Mouse (Mus musculus) neural tube, embryonic 14.5 days (tissue): ENCODE measurements around the gene Atp6v1b1. TPM values are rescaled to one million over a fixed set of nuclear protein-coding genes. Genes with fewer than 3 reads are reported as not detected.

Experiments
- ATAC-seq: fragments of 200-750 bp; cut with Nextera tagmentation; 2 replicates; pipeline ENCODE4 v1.8.0; 2017; ENCODE audit warnings: low read depth, mild to moderate bottlenecking, moderate TSS enrichment, moderate library complexity
- H3K27ac ChIP-seq: fragments of 300-500 bp; sonication (generic); 2 replicates; pipeline ENCODE4 v1.5.1; 2014; ENCODE audit warnings: low read depth, mild to moderate bottlenecking, control low read depth, low read length, moderate library complexity, mixed read lengths
- H3K27me3 ChIP-seq: fragments of 300-500 bp; sonication (generic); 2 replicates; pipeline ENCODE4 v1.6.1; 2014; ENCODE audit warnings: low read length; ENCODE audit not compliant: control insufficient read depth, insufficient read depth
- H3K36me3 ChIP-seq: fragments of 300-500 bp; sonication (generic); 2 replicates; pipeline ENCODE4 v1.6.1; 2014; ENCODE audit warnings: low read length, mixed read lengths; ENCODE audit not compliant: control insufficient read depth, insufficient read depth
- H3K4me1 ChIP-seq: fragments of 300-500 bp; sonication (generic); 2 replicates; pipeline ENCODE4 v1.6.1; 2014; ENCODE audit warnings: low read length; ENCODE audit not compliant: control insufficient read depth, insufficient read depth
- H3K4me2 ChIP-seq: fragments of 300-500 bp; sonication (generic); 2 replicates; pipeline ENCODE4 v1.6.1; 2014; ENCODE audit warnings: mild to moderate bottlenecking, low read depth, low read length, control low read depth
- H3K4me3 ChIP-seq: fragments of 300-500 bp; sonication (generic); 2 replicates; pipeline ENCODE4 v1.5.1; 2014; ENCODE audit warnings: low read depth, low read length, control low read depth, mixed read lengths
- H3K9ac ChIP-seq: fragments of 300-500 bp; sonication (generic); replicated peaks from 2 replicates; pipeline ENCODE4 v1.6.1; 2014; ENCODE audit warnings: low read depth, mild to moderate bottlenecking, control low read depth, low read length, mixed read lengths
- H3K9me3 ChIP-seq: fragments of 300-500 bp; sonication (generic); 2 replicates; pipeline ENCODE4 v1.6.1; 2016; ENCODE audit warnings: low read length; ENCODE audit not compliant: control insufficient read depth
- WGBS: fragments of 180-500 bp; shearing (Covaris S2); extraction: QIAGEN DNeasy Blood & Tissue Kit; methylation state at CpG from one replicate; pipeline ENCODE4 v1.1.7; 2014; 5-methylcytosine and 5-hydroxymethylcytosine counted together
- polyA plus RNA-seq: library from polyadenylated mRNA; unstranded; fragments of >200 nt; fragmentation: Nextera tagmentation; extraction: Ambion mirVana; gene quantifications from 2 replicates; pipeline ENCODE4 v1.2.1, GENCODE M21; 2014

Gene Atp6v1b1
- polyA plus RNA-seq, 1 experiment from 2014 or later: not detected

GRCm38 (mm10) chr6:83703722-83704078 lies 39.1 kb upstream of the Atp6v1b1 start:
- Histone ChIP-seq H3K4me1 (no peaks in the 10 kb centered on the region), H3K27me3 (peaks cover 75% of the 10 kb centered on the region), H3K36me3 (no peaks in the 10 kb centered on the region), H3K9ac (no peak overlapping the region), H3K9me3 (no peaks in the 10 kb centered on the region), H3K4me2 (no peak overlapping the region), H3K27ac (no peak overlapping the region), H3K4me3 (no peak overlapping the region)
- 2% methylated on average over 10 of the region's 10 CpGs for WGBS
- ATAC-seq: no peak

GRCm38 (mm10) chr6:83704294-83704693 lies 38.5 kb upstream of the Atp6v1b1 start:
- no peaks in the 10 kb centered on the region for H3K9me3 ChIP-seq
- ATAC-seq: no peak
- no peak overlapping the region for H3K4me2 ChIP-seq
- H3K27me3 ChIP-seq: peaks cover 75% of the 10 kb centered on the region
- H3K4me3 ChIP-seq: no peak overlapping the region
- no peak overlapping the region for H3K27ac ChIP-seq
- no peaks in the 10 kb centered on the region for H3K4me1 ChIP-seq
- WGBS: 10% methylated on average over 1 of the region's 1 CpGs
- no peaks in the 10 kb centered on the region for H3K36me3 ChIP-seq
- no peak overlapping the region for H3K9ac ChIP-seq

- Histone ChIP-seq H3K4me2 (no peak overlapping the region), H3K4me3 (no peak overlapping the region), H3K9me3 (no peaks in the 10 kb centered on the region), H3K27me3 (peaks cover 75% of the 10 kb centered on the region), H3K4me1 (no peaks in the 10 kb centered on the region), H3K9ac (no peak overlapping the region), H3K36me3 (no peaks in the 10 kb centered on the region), H3K27ac (no peak overlapping the region)
- no peak for ATAC-seq
- 16% methylated on average over 5 of the region's 5 CpGs for WGBS
Measured at GRCm38 (mm10) chr6:83704701-83705100, 38.1 kb upstream of the Atp6v1b1 start.

GRCm38 (mm10) chr6:83707738-83708510 lies 34.9 kb upstream of the Atp6v1b1 start:
- Histone ChIP-seq H3K4me1 (peaks cover 7% of the 10 kb centered on the region; the same call in 1 of the 2 replicates), H3K9ac (no peak overlapping the region), H3K27me3 (peaks cover 89% of the 10 kb centered on the region), H3K27ac (no peak overlapping the region), H3K4me3 (no peak overlapping the region), H3K36me3 (no peaks in the 10 kb centered on the region), H3K4me2 (no peak overlapping the region), H3K9me3 (no peaks in the 10 kb centered on the region)
- ATAC-seq: no peak
- 2% methylated on average over 6 of the region's 6 CpGs for WGBS

- under 1% methylated on average over 32 of the region's 32 CpGs for WGBS
- Histone ChIP-seq H3K9ac (no peak overlapping the region), H3K4me3 (no peak overlapping the region), H3K4me1 (peaks cover 7% of the 10 kb centered on the region; the same call in 1 of the 2 replicates), H3K36me3 (no peaks in the 10 kb centered on the region), H3K27me3 (peaks cover 94% of the 10 kb centered on the region), H3K4me2 (peak overlapping the region; percentile 34; the same call in 1 of the 2 replicates), H3K9me3 (no peaks in the 10 kb centered on the region), H3K27ac (no peak overlapping the region)
- peak; percentile 55; the same call in 1 of the 2 replicates for ATAC-seq
Measured at GRCm38 (mm10) chr6:83710361-83711066, 32.3 kb upstream of the Atp6v1b1 start.

GRCm38 (mm10) chr6:83711067-83711675 lies 31.6 kb upstream of the Atp6v1b1 start, which contains the start of gene Vax2:
Gene Vax2, plus strand, starts transcription at chr6:83711264.
- peaks cover 7% of the 10 kb centered on the region; the same call in 1 of the 2 replicates for H3K4me1 ChIP-seq
- peak within 1 kb of the TSS; percentile 34 for H3K4me2 ChIP-seq
- H3K27me3 ChIP-seq: peaks cover 93% of the 10 kb centered on the region
- peak within 1 kb of the TSS; percentile 22 for H3K4me3 ChIP-seq
- H3K9me3 ChIP-seq: no peaks in the 10 kb centered on the region
- no peak within 1 kb of the TSS for H3K27ac ChIP-seq
- no peak within 1 kb of the TSS for H3K9ac ChIP-seq
- ATAC-seq: peak; percentile 75; the same call in 1 of the 2 replicates
- WGBS: under 1% methylated on average over 41 of the region's 46 CpGs
- H3K36me3 ChIP-seq: no peaks in the 10 kb centered on the region

GRCm38 (mm10) chr6:83711725-83712475 lies 30.9 kb upstream of the Atp6v1b1 start:
- H3K27me3 ChIP-seq: peaks cover 89% of the 10 kb centered on the region
- H3K9me3 ChIP-seq: no peaks in the 10 kb centered on the region
- H3K4me1 ChIP-seq: peaks cover 7% of the 10 kb centered on the region; the same call in 1 of the 2 replicates
- no peak overlapping the region for H3K4me3 ChIP-seq
- H3K4me2 ChIP-seq: peak overlapping the region; percentile 34; the same call in 1 of the 2 replicates
- ATAC-seq: no peak
- no peak overlapping the region for H3K27ac ChIP-seq
- no peak overlapping the region for H3K9ac ChIP-seq
- under 1% methylated on average over 43 of the region's 45 CpGs for WGBS
- no peaks in the 10 kb centered on the region for H3K36me3 ChIP-seq

- H3K9me3 ChIP-seq: no peaks in the 10 kb centered on the region
- 1% methylated on average over 12 of the region's 12 CpGs for WGBS
- ATAC-seq: no peak
- no peaks in the 10 kb centered on the region for H3K36me3 ChIP-seq
- H3K4me2 ChIP-seq: no peak overlapping the region
- H3K27ac ChIP-seq: no peak overlapping the region
- peaks cover 87% of the 10 kb centered on the region for H3K27me3 ChIP-seq
- H3K4me3 ChIP-seq: no peak overlapping the region
- peaks cover 7% of the 10 kb centered on the region; the same call in 1 of the 2 replicates for H3K4me1 ChIP-seq
- H3K9ac ChIP-seq: no peak overlapping the region
Measured at GRCm38 (mm10) chr6:83713271-83714136, 29.3 kb upstream of the Atp6v1b1 start.
